Mouse (Mus musculus) heart, embryonic 14.5 days (tissue): Measurements from ENCODE around the gene Chd6. TPM values are rescaled to one million over a fixed set of nuclear protein-coding genes. Genes with fewer than 3 reads are reported as not detected.

Experiments used
- ATAC-seq: fragments of 200-750 bp; cut with Nextera tagmentation; 2 replicates; pipeline ENCODE4 v1.8.0; 2017; ENCODE audit warnings: low read depth, moderate TSS enrichment; ENCODE audit not compliant: insufficient number of reproducible peaks, insufficient read depth, low FRiP score
- H3K27ac ChIP-seq, 2 experiments: fragments of 200-500 bp in 1 of 2; fragments of 300-500 bp in 1 of 2; sonication (generic) in 1 of 2; replicated peaks in 1 of 2; 2 replicates each; pipeline ENCODE4 v1.5.1; 2012 to 2014; ENCODE audit warnings: low read depth in 2 of 2, low read length in 2 of 2, control low read depth in 1 of 2, mild to moderate bottlenecking in 1 of 2, mixed read lengths in 1 of 2; ENCODE audit not compliant: control insufficient read depth in 1 of 2, insufficient read depth in 1 of 2
- H3K27me3 ChIP-seq: fragments of 300-500 bp; sonication (generic); 2 replicates; pipeline ENCODE4 v1.6.1; 2014; ENCODE audit warnings: mild to moderate bottlenecking, low read length, control low read depth; ENCODE audit not compliant: control insufficient read depth, insufficient read depth
- H3K36me3 ChIP-seq: fragments of 300-500 bp; sonication (generic); 2 replicates; pipeline ENCODE4 v1.6.1; 2014; ENCODE audit warnings: mild to moderate bottlenecking, control low read depth, low read length, mixed read lengths; ENCODE audit not compliant: control insufficient read depth, insufficient read depth
- H3K4me1 ChIP-seq, 2 experiments: fragments of 200-500 bp in 1 of 2; fragments of 300-500 bp in 1 of 2; sonication (generic) in 1 of 2; 2 replicates each; pipeline ENCODE4 v1.6.1; 2012 to 2014; ENCODE audit warnings: low read length in 2 of 2, control low read depth in 1 of 2, mixed read lengths in 1 of 2; ENCODE audit not compliant: control insufficient read depth in 2 of 2, insufficient read depth in 2 of 2
- H3K4me2 ChIP-seq: fragments of 300-500 bp; sonication (generic); 2 replicates; pipeline ENCODE4 v1.6.1; 2014; ENCODE audit warnings: mild to moderate bottlenecking, low read length
- H3K4me3 ChIP-seq, 2 experiments: fragments of 200-500 bp in 1 of 2; fragments of 300-500 bp in 1 of 2; sonication (generic) in 1 of 2; 2 replicates each; pipeline ENCODE4 v1.5.1; 2012 to 2014; ENCODE audit warnings: low read length in 2 of 2, mild to moderate bottlenecking in 2 of 2, control low read depth in 1 of 2, low read depth in 1 of 2, moderate library complexity in 1 of 2; ENCODE audit not compliant: control insufficient read depth in 1 of 2, insufficient read depth in 1 of 2
- H3K9ac ChIP-seq: fragments of 300-500 bp; sonication (generic); 2 replicates; pipeline ENCODE4 v1.6.1; 2014; ENCODE audit warnings: mild to moderate bottlenecking, low read length
- H3K9me3 ChIP-seq: fragments of 300-500 bp; sonication (generic); 2 replicates; pipeline ENCODE4 v1.6.1; 2016; ENCODE audit warnings: low read length, control low read depth; ENCODE audit not compliant: control insufficient read depth
- WGBS: fragments of 180-500 bp; shearing (Covaris S2); extraction: QIAGEN DNeasy Blood & Tissue Kit; methylation state at CpG from one replicate; pipeline ENCODE4 v1.1.7; 2014; 5-methylcytosine and 5-hydroxymethylcytosine counted together
- polyA plus RNA-seq: library from polyadenylated mRNA; unstranded; fragments of >200 nt; fragmentation: Nextera tagmentation; extraction: Ambion mirVana; gene quantifications from 2 replicates; pipeline ENCODE4 v1.2.1, GENCODE M21; 2014

Gene Chd6
- polyA plus RNA-seq, 1 experiment from 2014 or later: 17.9 TPM

GRCm38 (mm10) chr2:161012577-161013251 lies 96.2 kb downstream of the Chd6 start:
- Histone ChIP-seq H3K4me2 (no peak overlapping the region), H3K27me3 (no peaks in the 10 kb centered on the region), H3K27ac (no peak overlapping the region), H3K9ac (no peak overlapping the region), H3K4me3 (no peak overlapping the region), H3K36me3 (peaks cover 96% of the 10 kb centered on the region), H3K9me3 (no peaks in the 10 kb centered on the region), H3K4me1 (no peaks in the 10 kb centered on the region)
- ATAC-seq: no peak
- 91% methylated on average over 16 of the region's 16 CpGs for WGBS

GRCm38 (mm10) chr2:161004338-161004737 lies 104.5 kb downstream of the Chd6 start:
- H3K4me3 ChIP-seq: no peak overlapping the region
- H3K27ac ChIP-seq: no peak overlapping the region; a peak in 1 of 4 replicates
- peaks cover 9 to 13% of the 10 kb centered on the region in 2 experiments for H3K4me1 ChIP-seq
- peak; percentile 88; the same call in 1 of the 2 replicates for ATAC-seq
- H3K27me3 ChIP-seq: no peaks in the 10 kb centered on the region
- WGBS: 35% methylated on average over 3 of the region's 3 CpGs
- no peaks in the 10 kb centered on the region for H3K9me3 ChIP-seq
- peaks cover 46% of the 10 kb centered on the region for H3K36me3 ChIP-seq
- no peak overlapping the region for H3K4me2 ChIP-seq
- no peak overlapping the region for H3K9ac ChIP-seq

- Histone ChIP-seq H3K9me3 (no peaks in the 10 kb centered on the region), H3K27ac (no peak overlapping the region), H3K9ac (no peak overlapping the region), H3K36me3 (peaks cover 21% of the 10 kb centered on the region), H3K4me2 (no peak overlapping the region), H3K4me3 (no peak overlapping the region), H3K27me3 (no peaks in the 10 kb centered on the region), H3K4me1 (no peaks in the 10 kb centered on the region)
- 93% methylated on average over 6 of the region's 6 CpGs for WGBS
- no peak for ATAC-seq
Observed at GRCm38 (mm10) chr2:160996987-160997763, 111.7 kb downstream of the Chd6 start.

DNA sequence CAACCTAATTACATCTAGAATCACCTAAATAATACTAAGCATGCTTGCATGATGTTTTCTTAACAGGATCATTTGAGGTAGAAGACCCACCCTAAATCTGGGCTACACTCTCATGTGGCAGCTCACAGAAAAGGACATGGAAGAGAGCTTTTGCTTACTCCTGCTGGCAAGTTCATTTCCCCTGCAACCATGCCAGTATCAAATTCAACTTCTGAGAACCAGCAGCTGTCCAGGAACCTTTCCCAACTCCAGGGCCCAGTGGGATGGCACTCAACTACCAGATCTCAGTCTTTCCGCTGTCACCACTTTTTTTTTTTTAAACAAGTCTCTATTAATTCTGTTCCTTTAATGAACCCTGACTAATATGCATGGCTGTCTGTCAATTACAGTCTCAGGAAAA lies 114.7 kb downstream of the Chd6 start:
- H3K4me1 ChIP-seq: peaks cover 10 to 19% of the 10 kb centered on the region in 2 experiments
- no peak overlapping the region for H3K9ac ChIP-seq
- no peak for ATAC-seq
- no peak overlapping the region for H3K4me3 ChIP-seq
- H3K4me2 ChIP-seq: no peak overlapping the region
- peaks cover 39% of the 10 kb centered on the region for H3K36me3 ChIP-seq
- no peaks in the 10 kb centered on the region for H3K9me3 ChIP-seq
- no peaks in the 10 kb centered on the region for H3K27me3 ChIP-seq
- H3K27ac ChIP-seq: no peak overlapping the region
- WGBS: 96% methylated on average over 1 of the region's 1 CpGs

GRCm38 (mm10) chr2:160992465-160992864 lies 116.4 kb downstream of the Chd6 start:
- no peak for ATAC-seq
- Histone ChIP-seq H3K4me2 (no peak overlapping the region), H3K27me3 (no peaks in the 10 kb centered on the region), H3K4me1 (peaks cover 10 to 19% of the 10 kb centered on the region in 2 experiments), H3K27ac (no peak overlapping the region), H3K4me3 (no peak overlapping the region), H3K9ac (no peak overlapping the region), H3K9me3 (no peaks in the 10 kb centered on the region), H3K36me3 (peaks cover 56% of the 10 kb centered on the region)
- 90% methylated on average over 3 of the region's 3 CpGs for WGBS

- no peak overlapping the region for H3K4me3 ChIP-seq
- no peak overlapping the region for H3K9ac ChIP-seq
- no peaks in the 10 kb centered on the region for H3K27me3 ChIP-seq
- no peak overlapping the region for H3K4me2 ChIP-seq
- 0 out of 2 replicates have a peak, but pooled peaks have one; percentile 56 for ATAC-seq
- H3K27ac ChIP-seq: peak overlapping the region; percentile 55 to 80
- peaks cover 66% of the 10 kb centered on the region for H3K36me3 ChIP-seq
- no peaks in the 10 kb centered on the region for H3K9me3 ChIP-seq
- H3K4me1 ChIP-seq: peaks cover 10 to 19% of the 10 kb centered on the region in 2 experiments
- WGBS: 55% methylated on average over 6 of the region's 6 CpGs
Observed at GRCm38 (mm10) chr2:160990339-160991070, 118.4 kb downstream of the Chd6 start.

GRCm38 (mm10) chr2:160987503-160987902 lies 121.4 kb downstream of the Chd6 start:
- Histone ChIP-seq H3K9me3 (no peaks in the 10 kb centered on the region), H3K27me3 (no peaks in the 10 kb centered on the region), H3K4me3 (no peak overlapping the region), H3K36me3 (peaks cover 86% of the 10 kb centered on the region), H3K4me2 (no peak overlapping the region), H3K27ac (no peak overlapping the region), H3K9ac (no peak overlapping the region), H3K4me1 (peaks cover 10 to 19% of the 10 kb centered on the region in 2 experiments)
- ATAC-seq: no peak
